In the genomic region with DNA sequence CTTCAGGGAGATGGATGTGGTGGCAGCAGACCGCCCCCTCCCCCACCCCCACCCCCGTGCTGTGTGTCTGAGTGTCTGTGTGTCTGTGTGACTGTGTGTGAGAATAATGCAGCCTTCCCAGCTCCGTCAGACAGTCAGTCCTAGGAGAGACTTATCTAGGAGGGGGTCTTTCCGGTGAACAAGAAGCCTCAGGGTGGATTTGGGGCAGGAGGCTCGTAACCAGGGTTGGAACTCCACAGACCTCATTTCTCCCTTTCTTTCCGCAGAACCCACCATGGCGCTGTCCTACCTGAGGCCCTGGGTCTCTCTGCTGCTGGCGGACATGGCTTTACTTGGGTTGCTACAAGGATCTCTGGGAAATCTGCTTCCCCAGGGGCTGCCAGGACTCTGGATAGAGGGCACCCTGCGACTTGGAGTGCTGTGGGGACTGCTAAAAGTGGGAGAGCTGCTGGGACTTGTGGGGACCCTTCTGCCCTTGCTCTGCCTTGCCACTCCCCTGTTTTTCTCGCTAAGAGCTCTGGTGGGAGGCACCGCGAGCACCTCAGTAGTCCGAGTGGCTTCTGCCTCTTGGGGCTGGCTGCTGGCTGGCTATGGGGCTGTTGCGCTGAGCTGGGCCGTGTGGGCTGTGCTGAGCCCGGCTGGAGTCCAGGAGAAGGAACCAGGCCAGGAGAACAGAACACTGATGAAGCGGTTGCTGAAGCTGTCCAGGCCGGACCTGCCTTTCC, we compare ENCODE assay signal across 8 mouse cellular contexts. TPM values are rescaled to one million over a fixed set of nuclear protein-coding genes. Genes with fewer than 3 reads are reported as not detected.
DNase-seq lines count a peak whose midpoint lies in the region; ATAC-seq and TF ChIP-seq lines count a peak whose summit lies in the region.

No protein-coding gene starts in this region.

- no peak for TF ChIP-seq EP300 in lung, postnatal 0 days (IDR thresholded peaks at IDR 0.05)

- H3K4me2 ChIP-seq in forebrain, embryonic 16.5 days (ENCODE audit: low read length) = peak overlapping the region; percentile 79
- H3K4me2 ChIP-seq in hindbrain, embryonic 15.5 days = peak overlapping the region; percentile 85
- peak overlapping the region; percentile 94 for H3K4me2 ChIP-seq in lung, postnatal 0 days (replicated peaks; ENCODE audit: low read depth, low read length)

- intact Hi-C loops in heart, postnatal 25 days (cut with DNase I) = loop anchor here (2.0 to 10.0 kb wide), 2 partner anchors 16 to 960 kb away; a partner anchor contains a TSS

- H3K27me3 ChIP-seq in Patski = no peaks in the 10 kb centered on the region
- peaks cover 19% of the 10 kb centered on the region for H3K27me3 ChIP-seq in forebrain, embryonic 16.5 days (replicated peaks; ENCODE audit: control insufficient read depth, insufficient read depth, low read length)
- H3K27me3 ChIP-seq in hindbrain, embryonic 15.5 days = peaks cover 47% of the 10 kb centered on the region
- no peaks in the 10 kb centered on the region for H3K27me3 ChIP-seq in lung, postnatal 0 days (replicated peaks; ENCODE audit: insufficient read depth, low read length)
- no peaks in the 10 kb centered on the region for H3K27me3 ChIP-seq in thymus, adult 2 months (ENCODE audit: control insufficient read depth, insufficient read depth, low read length)

- peak overlapping the region; percentile 66 for H3K4me3 ChIP-seq in forebrain, embryonic 16.5 days (replicated peaks; ENCODE audit: low read length)
- peak overlapping the region; percentile 57 for H3K4me3 ChIP-seq in hindbrain, embryonic 15.5 days
- H3K4me3 ChIP-seq in lung, postnatal 0 days (ENCODE audit: low read depth, low read length) = peak overlapping the region; percentile 78
- H3K4me3 ChIP-seq in thymus, adult 2 months (ENCODE audit: control insufficient read depth, insufficient read depth, low read length) = peak overlapping the region; percentile 98

- TF ChIP-seq POLR2A in thymus, adult 2 months (IDR thresholded peaks at IDR 0.05; ENCODE audit: control insufficient read depth, extremely low read depth, insufficient read depth, low read length, poor library complexity) = no peak

- H3K4me1 ChIP-seq in forebrain, embryonic 16.5 days (replicated peaks; ENCODE audit: control insufficient read depth, insufficient read depth, low read length) = peaks cover 6% of the 10 kb centered on the region
- peaks cover 14% of the 10 kb centered on the region; the same call in 1 of the 2 replicates for H3K4me1 ChIP-seq in hindbrain, embryonic 15.5 days (replicated peaks)
- H3K4me1 ChIP-seq in lung, postnatal 0 days (ENCODE audit: insufficient read depth, low read depth, low read length) = no peaks in the 10 kb centered on the region
- H3K4me1 ChIP-seq in thymus, adult 2 months (replicated peaks; ENCODE audit: control insufficient read depth, insufficient read depth, low read length) = peaks cover 59% of the 10 kb centered on the region

- POLR2A ChIA-PET in Patski (lab: Charles Lee) = interaction anchor here (1.0 kb wide), 1 partner anchor 18 kb away, joined by 3 read pairs; no protein-coding TSS in a partner anchor

- no peak overlapping the region for H3K27ac ChIP-seq in forebrain, embryonic 16.5 days (ENCODE audit: low read length)
- no peak overlapping the region for H3K27ac ChIP-seq in hindbrain, embryonic 15.5 days (replicated peaks)
- H3K27ac ChIP-seq in lung, postnatal 0 days (ENCODE audit: low read length) = peak overlapping the region; percentile 75
- peak overlapping the region; percentile 93 for H3K27ac ChIP-seq in thymus, adult 2 months (ENCODE audit: control insufficient read depth, insufficient read depth, low read length)

- H3K9ac ChIP-seq in forebrain, embryonic 16.5 days (replicated peaks; ENCODE audit: low read depth, low read length) = peak overlapping the region; percentile 66
- H3K9ac ChIP-seq in hindbrain, embryonic 15.5 days = no peak overlapping the region
- H3K9ac ChIP-seq in lung, postnatal 0 days (replicated peaks; ENCODE audit: low read depth) = peak overlapping the region; percentile 68

- DNase-seq in heart, adult 11 months = peak; percentile 95
- DNase-seq in heart, postnatal 25 days (ENCODE audit: low spot score) = no peak
- DNase-seq in Patski (ENCODE audit: low read depth, low spot score) = no peak
- DNase-seq in lung, postnatal 0 days (ENCODE audit: low spot score) = peak; percentile 52
- peak; percentile 66 for DNase-seq in thymus, adult 2 months
- no peak for DNase-seq in retina, postnatal 1 day

- 13% methylated on average over 18 of the region's 18 CpGs for WGBS in forebrain, embryonic 16.5 days
- 13% methylated on average over 17 of the region's 18 CpGs for WGBS in hindbrain, embryonic 15.5 days
- WGBS in lung, postnatal 0 days = 14% methylated on average over 18 of the region's 18 CpGs
- 2% methylated on average over 18 of the region's 18 CpGs for WGBS in thymus, adult 2 months

- peak; percentile 3 for ATAC-seq in Patski
- ATAC-seq in forebrain, embryonic 16.5 days = no peak; the same call in 1 of the 2 replicates
- ATAC-seq in hindbrain, embryonic 15.5 days (ENCODE audit: low FRiP score, low read depth) = peak; percentile 12; the same call in 1 of the 2 replicates
- ATAC-seq in lung, postnatal 0 days = peak; percentile 45

- CTCF ChIA-PET in Patski (lab: Charles Lee) = interaction anchor here (0.7 to 1.3 kb wide), 6 partner anchors 10 to 35 kb away, joined by 3 to 5 read pairs (median 3); no protein-coding TSS in a partner anchor

- no peak for TF ChIP-seq CTCF in Patski (IDR thresholded peaks at IDR 0.05)
- no peak for TF ChIP-seq CTCF in lung, postnatal 0 days (IDR thresholded peaks at IDR 0.05)
- TF ChIP-seq CTCF in thymus, adult 2 months (IDR thresholded peaks at IDR 0.05; ENCODE audit: borderline replicate concordance, control insufficient read depth, extremely low read depth, insufficient read depth, low read length, poor library complexity) = no peak

- in situ Hi-C loops in Patski (cut with MboI; ENCODE audit: low pct_unique_long_range_greater_than_20kb) = no loop called here

- no peaks in the 10 kb centered on the region for H3K36me3 ChIP-seq in forebrain, embryonic 16.5 days (ENCODE audit: control insufficient read depth, insufficient read depth)
- H3K36me3 ChIP-seq in hindbrain, embryonic 15.5 days = no peaks in the 10 kb centered on the region
- H3K36me3 ChIP-seq in lung, postnatal 0 days (ENCODE audit: insufficient read depth, low read length) = no peaks in the 10 kb centered on the region
- H3K36me3 ChIP-seq in thymus, adult 2 months (ENCODE audit: control insufficient read depth, insufficient read depth, low read length) = peaks cover 13% of the 10 kb centered on the region; the same call in 1 of the 2 replicates

- H3K9me3 ChIP-seq in forebrain, embryonic 16.5 days (ENCODE audit: control insufficient read depth, low read length) = no peaks in the 10 kb centered on the region
- H3K9me3 ChIP-seq in hindbrain, embryonic 15.5 days = no peaks in the 10 kb centered on the region
- H3K9me3 ChIP-seq in lung, postnatal 0 days (ENCODE audit: low read length) = no peaks in the 10 kb centered on the region

RNA-seq across cellular contexts. Expression of a gene that starts 1.9 kb away (rescaled TPM):
- total RNA-seq in heart, postnatal 25 days (2021) = 10 to 100 TPM; 21.2 to 22.0 TPM
- polyA plus RNA-seq in Patski (2021) = 38.2 TPM
- polyA plus RNA-seq in forebrain, embryonic 16.5 days (2015; fragmentation: Nextera tagmentation; extraction: Ambion mirVana) = 1.6 and 2.6 TPM in 2 replicates
- 2.2 and 2.3 TPM in 2 replicates for polyA plus RNA-seq in hindbrain, embryonic 15.5 days (2015; fragmentation: Nextera tagmentation; extraction: Ambion mirVana)
- polyA plus RNA-seq in lung, postnatal 0 days (2015; fragmentation: Nextera tagmentation; extraction: Ambion mirVana) = 23.9 and 26.1 TPM in 2 replicates
- polyA plus RNA-seq in thymus, adult 2 months (2012; rRNA removed) = 231 and 232 TPM in 2 replicates

RNA-seq across cellular contexts. Expression of a gene that starts 7.7 kb away (rescaled TPM):
- 10 to 100 TPM in 1 of 2 experiments, 1 to 10 TPM in 1; 9.7 to 11.8 TPM for total RNA-seq in heart, postnatal 25 days (2021)
- 18.7 TPM for polyA plus RNA-seq in Patski (2021)
- 1.5 and 2.5 TPM in 2 replicates for polyA plus RNA-seq in forebrain, embryonic 16.5 days (2015; fragmentation: Nextera tagmentation; extraction: Ambion mirVana)
- 3.3 and 5.7 TPM in 2 replicates for polyA plus RNA-seq in hindbrain, embryonic 15.5 days (2015; fragmentation: Nextera tagmentation; extraction: Ambion mirVana)
- 54.9 and 58.6 TPM in 2 replicates for polyA plus RNA-seq in lung, postnatal 0 days (2015; fragmentation: Nextera tagmentation; extraction: Ambion mirVana)
- polyA plus RNA-seq in thymus, adult 2 months (2012; rRNA removed) = 656 and 705 TPM in 2 replicates

RNA-seq across cellular contexts. Expression of a gene that starts 17.6 kb away (rescaled TPM):
- 1 to 10 TPM; 5.4 to 8.5 TPM for total RNA-seq in heart, postnatal 25 days (2021)
- polyA plus RNA-seq in Patski (2021) = 1.3 TPM
- polyA plus RNA-seq in forebrain, embryonic 16.5 days (2015; fragmentation: Nextera tagmentation; extraction: Ambion mirVana) = 0.43 and 1.5 TPM in 2 replicates
- polyA plus RNA-seq in hindbrain, embryonic 15.5 days (2015; fragmentation: Nextera tagmentation; extraction: Ambion mirVana) = 1.4 and 2.4 TPM in 2 replicates
- polyA plus RNA-seq in lung, postnatal 0 days (2015; fragmentation: Nextera tagmentation; extraction: Ambion mirVana) = 16.4 and 17.1 TPM in 2 replicates
- polyA plus RNA-seq in thymus, adult 2 months (2012; rRNA removed) = 288 and 334 TPM in 2 replicates

RNA-seq across cellular contexts. Expression of a gene that starts 17.8 kb away (rescaled TPM):
- total RNA-seq in heart, postnatal 25 days (2021) = 1 to 10 TPM; 3.9 to 5.5 TPM
- 7.0 TPM for polyA plus RNA-seq in Patski (2021)
- polyA plus RNA-seq in forebrain, embryonic 16.5 days (2015; fragmentation: Nextera tagmentation; extraction: Ambion mirVana) = 1.9 and 2.6 TPM in 2 replicates
- polyA plus RNA-seq in hindbrain, embryonic 15.5 days (2015; fragmentation: Nextera tagmentation; extraction: Ambion mirVana) = 3.0 and 3.7 TPM in 2 replicates
- polyA plus RNA-seq in lung, postnatal 0 days (2015; fragmentation: Nextera tagmentation; extraction: Ambion mirVana) = 11.6 and 12.6 TPM in 2 replicates
- 197 and 202 TPM in 2 replicates for polyA plus RNA-seq in thymus, adult 2 months (2012; rRNA removed)

RNA-seq across cellular contexts. Expression of a gene that starts 33.5 kb away (rescaled TPM):
- total RNA-seq in heart, postnatal 25 days (2021) = 1 to 10 TPM in 1 of 2 experiments, under 1 TPM in 1; 0.70 to 1.5 TPM
- not detected for polyA plus RNA-seq in Patski (2021)
- polyA plus RNA-seq in forebrain, embryonic 16.5 days (2015; fragmentation: Nextera tagmentation; extraction: Ambion mirVana) = 0.15 and 0.28 TPM in 2 replicates
- 0.20 and 0.21 TPM in 2 replicates for polyA plus RNA-seq in hindbrain, embryonic 15.5 days (2015; fragmentation: Nextera tagmentation; extraction: Ambion mirVana)
- 0.43 and 1.2 TPM in 2 replicates for polyA plus RNA-seq in lung, postnatal 0 days (2015; fragmentation: Nextera tagmentation; extraction: Ambion mirVana)
- polyA plus RNA-seq in thymus, adult 2 months (2012; rRNA removed) = 30.1 and 37.5 TPM in 2 replicates

Comparison
In these comparisons a context has a peak if more than half of its experiments do, and no peak if none do; other contexts are left out.
1. DNase-seq: peak in heart, adult 11 months (single experiment), lung, postnatal 0 days (single experiment) and thymus, adult 2 months (single experiment); none in heart, postnatal 25 days (single experiment), Patski (single experiment) and retina, postnatal 1 day (single experiment).
2. H3K27ac ChIP-seq: peak in lung, postnatal 0 days (single experiment) and thymus, adult 2 months (single experiment); none in forebrain, embryonic 16.5 days (single experiment) and hindbrain, embryonic 15.5 days (single experiment).
3. RNA of a gene that starts 7.7 kb away (polyA plus RNA-seq): 656 to 705 TPM in thymus, adult 2 months; 54.9 to 58.6 TPM in lung, postnatal 0 days, 18.7 TPM in Patski (single experiment), 3.3 to 5.7 TPM in hindbrain, embryonic 15.5 days and 1.5 to 2.5 TPM in forebrain, embryonic 16.5 days; every median in the first group is over 10 times any median in the second.
4. RNA of a gene that starts 17.6 kb away (polyA plus RNA-seq): 288 to 334 TPM in thymus, adult 2 months; 16.4 to 17.1 TPM in lung, postnatal 0 days, 1.4 to 2.4 TPM in hindbrain, embryonic 15.5 days, 1.3 TPM in Patski (single experiment) and 0.43 to 1.5 TPM in forebrain, embryonic 16.5 days; every median in the first group is over 10 times any median in the second.
5. Peak in every context shown above with its lines, with median percentiles within 50 percentile points of each other: H3K4me2 ChIP-seq and H3K4me3 ChIP-seq.